Mouse (Mus musculus): ENCODE results near the gene Dync1h1. TPM values are rescaled to one million over a fixed set of nuclear protein-coding genes. Genes with fewer than 3 reads are reported as not detected.

The Dync1h1 gene
- polyA plus RNA-seq, 1 experiment: 186 TPM

- no peak overlapping the region for H3K4me3 ChIP-seq (ENCODE audit: insufficient read depth, low read depth, low read length)
- H3K27ac ChIP-seq (ENCODE audit: insufficient read depth, low read depth, low read length): peak overlapping the region; percentile 74; the same call in 1 of the 2 replicates
- no peaks in the 10 kb centered on the region for H3K36me3 ChIP-seq (ENCODE audit: control insufficient read depth, insufficient read depth, low read length)
- TF ChIP-seq CTCF (conservative IDR thresholded peaks at IDR 0.05; ENCODE audit: insufficient read depth, insufficient read length, low read depth, low read length): no peak
- TF ChIP-seq POLR2A (IDR thresholded peaks at IDR 0.05; ENCODE audit: low read depth, low read length): no peak
- H3K27me3 ChIP-seq (replicated peaks; ENCODE audit: control insufficient read depth, insufficient read depth, low read length): no peaks in the 10 kb centered on the region
- no peak for DNase-seq
- WGBS: 70% methylated on average over 7 of the region's 7 CpGs
- H3K4me1 ChIP-seq (ENCODE audit: control insufficient read depth, insufficient read depth, low read length): peaks cover 12% of the 10 kb centered on the region; the same call in 1 of the 2 replicates
Observed at GRCm38 (mm10) chr12:110707451-110707850, 106.2 kb downstream of the Dync1h1 start.

DNA sequence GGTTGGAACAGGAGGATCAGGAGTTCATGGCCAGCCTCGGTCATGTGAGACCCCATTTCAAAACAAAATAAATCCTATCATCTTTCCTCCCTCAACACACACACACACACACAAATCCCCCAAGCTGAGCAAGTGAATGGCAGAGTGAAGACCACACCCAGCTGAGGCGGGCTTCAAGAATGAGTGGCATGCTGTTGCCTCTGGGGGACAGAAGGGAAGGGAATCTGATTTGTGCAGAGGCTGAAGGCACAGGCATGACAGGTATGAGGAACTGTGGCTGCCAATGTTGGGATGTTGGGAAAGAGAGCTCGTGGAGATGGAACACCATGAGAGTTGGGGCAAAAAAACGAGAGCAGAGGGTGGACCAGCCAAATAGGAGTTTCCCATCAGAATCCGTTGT lies 110.0 kb downstream of the Dync1h1 start:
- no peaks in the 10 kb centered on the region for H3K27me3 ChIP-seq (replicated peaks; ENCODE audit: control insufficient read depth, insufficient read depth, low read length)
- H3K36me3 ChIP-seq (ENCODE audit: control insufficient read depth, insufficient read depth, low read length): no peaks in the 10 kb centered on the region
- H3K27ac ChIP-seq (ENCODE audit: insufficient read depth, low read depth, low read length): no peak overlapping the region
- H3K4me3 ChIP-seq (ENCODE audit: insufficient read depth, low read depth, low read length): no peak overlapping the region
- DNase-seq: no peak
- H3K4me1 ChIP-seq (ENCODE audit: control insufficient read depth, insufficient read depth, low read length): peaks cover 7% of the 10 kb centered on the region; the same call in 1 of the 2 replicates
- TF ChIP-seq POLR2A (IDR thresholded peaks at IDR 0.05; ENCODE audit: low read depth, low read length) (no peak), CTCF (conservative IDR thresholded peaks at IDR 0.05; ENCODE audit: insufficient read depth, insufficient read length, low read depth, low read length) (no peak)
- 55% methylated on average over 5 of the region's 5 CpGs for WGBS

GRCm38 (mm10) chr12:110713784-110714183 lies 112.5 kb downstream of the Dync1h1 start:
- Histone ChIP-seq H3K27ac (ENCODE audit: insufficient read depth, low read depth, low read length) (no peak overlapping the region), H3K27me3 (replicated peaks; ENCODE audit: control insufficient read depth, insufficient read depth, low read length) (no peaks in the 10 kb centered on the region), H3K4me1 (ENCODE audit: control insufficient read depth, insufficient read depth, low read length) (no peaks in the 10 kb centered on the region), H3K4me3 (ENCODE audit: insufficient read depth, low read depth, low read length) (no peak overlapping the region), H3K36me3 (ENCODE audit: control insufficient read depth, insufficient read depth, low read length) (no peaks in the 10 kb centered on the region)
- DNase-seq: no peak
- WGBS: 97% methylated on average over 6 of the region's 6 CpGs
- TF ChIP-seq POLR2A (IDR thresholded peaks at IDR 0.05; ENCODE audit: low read depth, low read length): no peak
- TF ChIP-seq CTCF (conservative IDR thresholded peaks at IDR 0.05; ENCODE audit: insufficient read depth, insufficient read length, low read depth, low read length): 0 out of 2 replicates have a peak, but pooled peaks have one; percentile 26

GRCm38 (mm10) chr12:110714215-110714614 lies 113.0 kb downstream of the Dync1h1 start:
- 95% methylated on average over 6 of the region's 6 CpGs for WGBS
- TF ChIP-seq POLR2A (IDR thresholded peaks at IDR 0.05; ENCODE audit: low read depth, low read length): no peak
- no peak for TF ChIP-seq CTCF (conservative IDR thresholded peaks at IDR 0.05; ENCODE audit: insufficient read depth, insufficient read length, low read depth, low read length)
- H3K27ac ChIP-seq (ENCODE audit: insufficient read depth, low read depth, low read length): no peak overlapping the region
- no peaks in the 10 kb centered on the region for H3K4me1 ChIP-seq (ENCODE audit: control insufficient read depth, insufficient read depth, low read length)
- H3K4me3 ChIP-seq (ENCODE audit: insufficient read depth, low read depth, low read length): no peak overlapping the region
- H3K36me3 ChIP-seq (ENCODE audit: control insufficient read depth, insufficient read depth, low read length): no peaks in the 10 kb centered on the region
- H3K27me3 ChIP-seq (replicated peaks; ENCODE audit: control insufficient read depth, insufficient read depth, low read length): no peaks in the 10 kb centered on the region
- no peak for DNase-seq

DNA sequence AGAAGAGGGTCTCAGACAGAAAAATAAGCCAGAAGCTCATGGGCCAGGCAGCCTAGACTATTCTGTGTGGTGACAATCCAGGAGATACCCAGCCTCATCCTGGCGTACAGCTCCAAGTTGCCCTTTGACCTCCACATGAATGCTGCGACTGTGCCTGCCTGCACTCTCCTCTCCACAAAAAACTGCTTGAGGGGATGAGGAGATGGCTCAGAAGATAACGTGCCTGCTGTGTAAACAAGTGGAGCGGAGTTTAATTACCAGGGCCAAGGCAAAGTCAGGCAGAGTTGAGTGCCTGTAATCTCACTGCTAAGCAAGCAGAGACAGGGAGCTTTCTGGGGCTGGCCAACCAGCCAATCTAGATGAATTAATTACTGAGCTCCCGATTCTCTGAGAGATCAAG lies 114.8 kb downstream of the Dync1h1 start:
- Histone ChIP-seq H3K4me1 (ENCODE audit: control insufficient read depth, insufficient read depth, low read length) (no peaks in the 10 kb centered on the region), H3K36me3 (ENCODE audit: control insufficient read depth, insufficient read depth, low read length) (no peaks in the 10 kb centered on the region), H3K4me3 (ENCODE audit: insufficient read depth, low read depth, low read length) (no peak overlapping the region), H3K27me3 (replicated peaks; ENCODE audit: control insufficient read depth, insufficient read depth, low read length) (no peaks in the 10 kb centered on the region), H3K27ac (ENCODE audit: insufficient read depth, low read depth, low read length) (no peak overlapping the region)
- no peak for DNase-seq
- TF ChIP-seq POLR2A (IDR thresholded peaks at IDR 0.05; ENCODE audit: low read depth, low read length) (no peak), CTCF (conservative IDR thresholded peaks at IDR 0.05; ENCODE audit: insufficient read depth, insufficient read length, low read depth, low read length) (no peak)
- 27% methylated on average over 5 of the region's 5 CpGs for WGBS

Other genes with a start within 250 kb of the Dync1h1 start
- gene Ppp2r5c, start 154.3 kb upstream of the Dync1h1 start, polyA plus RNA-seq (2012; rRNA removed): 29.9 and 41.3 TPM in 2 replicates
- gene 1700001K19Rik, start 81.2 kb downstream of the Dync1h1 start, polyA plus RNA-seq (2012; rRNA removed): not detected in 2 replicates
- 95.6 and 115 TPM in 2 replicates for gene Hsp90aa1, start 101.3 kb downstream of the Dync1h1 start, polyA plus RNA-seq (2012; rRNA removed)
- 24.0 and 24.5 TPM in 2 replicates for gene Wdr20, start 136.5 kb downstream of the Dync1h1 start, polyA plus RNA-seq (2012; rRNA removed)
- gene Mok, start 239.5 kb downstream of the Dync1h1 start, polyA plus RNA-seq (2012; rRNA removed): 9.8 and 10.1 TPM in 2 replicates
- gene Zfp839, start 248.8 kb downstream of the Dync1h1 start, polyA plus RNA-seq (2012; rRNA removed): 6.9 and 9.0 TPM in 2 replicates